Mouse (Mus musculus) adipocyte (in vitro differentiated cells): ENCODE data around the gene Ccdc28b.

Source experiments
- DNase-seq: peaks from one replicate; pipeline ENCODE4 v3.0.0-alpha.2; 2016; ENCODE audit warnings: low spot score

Gene Ccdc28b

DNA sequence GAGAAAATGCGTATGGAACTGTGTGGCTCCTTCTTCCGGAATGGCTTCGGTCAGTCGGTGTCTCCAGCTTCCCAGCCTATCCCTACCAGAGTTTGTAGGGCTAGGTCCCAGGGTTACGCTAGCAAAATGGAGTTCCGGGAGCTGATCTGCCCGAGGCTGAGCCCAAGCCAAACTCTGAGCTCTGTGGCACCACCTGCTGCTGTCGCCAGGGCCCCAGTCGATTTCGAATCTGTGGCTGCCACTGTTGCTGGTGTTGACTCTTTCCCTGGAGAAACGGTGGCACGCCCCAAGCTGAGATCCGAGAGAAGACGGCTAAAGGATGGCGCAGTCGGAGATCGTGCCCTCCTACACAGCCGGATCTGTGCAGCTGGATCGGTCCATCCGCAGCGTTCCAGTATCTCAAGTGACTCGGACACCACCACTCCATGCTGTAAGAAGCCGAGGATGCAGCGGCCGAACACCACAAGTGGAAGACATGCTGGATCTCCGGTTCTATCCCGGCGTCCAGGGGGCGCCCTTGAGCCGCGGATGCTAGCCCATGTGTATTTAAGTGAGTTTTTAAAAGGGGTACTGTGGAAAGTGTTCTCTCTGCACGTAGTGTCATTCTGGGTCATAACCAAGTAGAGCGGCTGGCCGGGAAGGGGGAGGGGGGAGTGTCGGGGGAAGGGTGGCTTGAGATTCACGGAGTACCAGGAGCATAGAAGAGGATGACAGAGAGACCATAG is 38.7 kb downstream of the Ccdc28b start:
- DNase-seq: peak; percentile 20

DNA sequence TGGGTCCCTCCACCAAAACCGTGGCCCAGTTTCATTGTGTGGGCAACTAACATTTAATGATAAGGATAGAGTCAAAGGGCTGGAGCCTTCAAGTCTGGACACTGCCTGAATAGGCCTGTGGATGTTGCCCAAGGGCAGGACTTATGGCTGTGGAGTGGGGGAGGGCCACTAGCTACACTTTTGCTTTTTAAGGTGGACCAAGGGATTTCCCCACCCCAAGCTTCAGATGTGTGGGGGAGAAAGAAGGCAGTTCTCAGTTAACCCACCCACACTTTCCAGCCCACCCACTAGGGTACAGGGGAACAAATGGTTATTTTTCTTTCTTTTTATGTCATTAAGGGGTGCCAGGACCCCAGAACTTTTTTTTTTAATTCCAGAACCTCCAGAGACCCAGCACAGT is 39.4 kb downstream of the Ccdc28b start:
- no peak for DNase-seq

DNA sequence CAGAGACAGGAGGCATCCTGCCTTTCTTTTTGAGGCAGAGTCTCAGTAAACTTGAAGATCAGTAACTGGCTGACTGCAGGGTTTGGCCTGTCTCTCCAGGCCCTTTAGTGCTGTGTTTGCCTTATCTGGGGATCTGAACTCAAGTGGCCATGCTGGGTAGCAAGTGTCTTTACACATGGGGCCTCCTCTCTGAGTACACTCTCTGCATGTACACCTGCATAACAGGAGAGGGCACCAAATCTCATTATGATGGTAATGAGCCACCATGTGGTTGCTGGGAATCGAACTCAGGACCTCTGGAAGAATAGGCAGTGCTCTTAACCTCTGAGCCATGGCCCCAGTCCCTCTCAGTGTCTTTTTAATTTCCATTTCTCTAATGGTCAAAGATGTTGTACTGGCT is 41.5 kb downstream of the Ccdc28b start:
- DNase-seq: no peak

DNA sequence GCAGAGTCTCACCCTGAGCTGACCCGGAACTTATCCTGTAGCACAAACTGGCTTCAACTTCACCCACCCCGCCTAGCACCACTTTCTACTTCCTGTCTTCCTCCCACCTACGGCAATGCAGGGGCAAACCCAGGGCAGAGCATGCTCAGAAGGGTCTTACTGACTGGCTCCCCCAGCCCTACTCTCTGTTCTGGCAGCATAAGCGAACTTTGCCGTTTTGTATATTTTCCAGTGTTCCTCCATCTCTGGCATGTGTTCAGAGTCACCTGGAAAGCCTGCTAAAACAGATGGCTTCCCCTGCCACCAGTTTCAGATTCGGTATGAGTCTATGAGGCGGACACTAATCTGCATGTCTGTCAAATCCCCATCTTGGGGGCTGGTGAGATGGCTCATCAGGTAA is 43.4 kb downstream of the Ccdc28b start:
- DNase-seq: no peak

DNA sequence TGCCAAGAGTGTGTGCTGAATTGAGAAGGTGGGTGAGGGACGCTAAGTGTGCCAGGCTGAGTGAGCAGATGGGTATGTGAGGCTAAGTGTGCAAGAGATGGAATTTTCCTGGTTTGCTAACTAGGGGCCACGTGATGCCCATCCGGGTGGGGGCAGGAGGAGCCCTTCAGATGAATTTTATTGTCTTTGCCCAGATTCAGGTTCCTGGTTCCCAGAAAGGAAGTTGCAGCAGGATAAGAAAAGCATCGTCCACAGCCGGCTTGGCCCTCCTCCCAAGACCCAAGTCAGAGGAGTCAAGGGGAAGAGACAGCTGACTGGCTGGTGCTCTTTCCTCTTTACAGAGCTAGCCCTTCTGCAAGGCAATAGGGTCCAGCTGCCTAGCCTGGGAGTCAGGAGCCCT is 45.3 kb downstream of the Ccdc28b start, which contains the start of gene Fam167b:
TSS of gene Fam167b (minus strand) at position 84 of the 400 bp plus-strand sequence.
- DNase-seq: no peak

DNA sequence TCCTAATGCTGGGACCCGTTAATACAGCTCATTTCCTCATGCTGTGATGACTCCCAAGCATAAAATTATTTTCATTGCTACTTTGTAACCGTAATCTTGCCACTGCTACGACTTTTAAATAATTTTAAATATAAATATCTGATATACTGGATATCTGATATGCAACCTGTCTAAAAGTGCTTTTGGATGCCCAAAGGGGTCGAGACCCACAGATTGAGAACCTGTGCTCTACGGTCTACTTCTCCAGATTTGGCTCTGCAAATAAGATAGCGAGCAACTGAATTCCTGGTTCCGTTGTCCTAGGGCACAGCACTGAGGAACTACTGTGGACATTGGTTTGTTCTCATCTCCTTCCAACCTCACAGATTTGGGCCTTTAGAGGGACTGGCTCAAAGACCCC is 46.1 kb downstream of the Ccdc28b start:
- DNase-seq: no peak

DNA sequence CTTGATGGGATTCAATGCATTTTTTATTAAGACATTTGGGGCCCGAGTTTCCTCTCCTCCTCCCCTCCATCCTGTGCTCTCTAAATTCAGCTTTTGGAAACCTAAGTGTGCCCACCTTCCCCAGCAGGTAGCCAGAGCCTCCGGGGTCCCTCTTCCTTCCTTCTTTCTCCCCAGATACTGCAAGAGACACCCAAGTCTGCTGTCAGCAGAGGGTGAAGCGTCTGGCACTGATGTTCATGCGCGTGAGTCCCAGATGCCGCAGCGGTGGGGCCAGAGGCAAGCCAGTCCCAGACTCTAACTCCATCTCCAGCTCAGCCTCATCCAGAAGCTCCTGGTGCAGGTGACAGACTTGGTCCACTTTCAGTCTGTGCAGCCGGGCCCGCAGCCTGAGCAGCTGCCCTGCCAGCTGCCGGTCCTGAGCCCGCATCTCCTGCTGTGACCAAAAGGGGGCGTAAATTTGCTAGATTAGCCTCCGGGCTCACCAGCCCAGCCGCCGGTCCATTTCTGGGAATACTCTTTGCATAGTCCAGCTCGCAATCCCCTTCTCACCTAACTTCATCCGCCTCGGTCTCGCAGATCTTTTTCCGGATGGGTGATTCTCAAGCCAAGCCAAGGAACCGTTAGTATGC is 46.8 kb downstream of the Ccdc28b start:
- DNase-seq: no peak

DNA sequence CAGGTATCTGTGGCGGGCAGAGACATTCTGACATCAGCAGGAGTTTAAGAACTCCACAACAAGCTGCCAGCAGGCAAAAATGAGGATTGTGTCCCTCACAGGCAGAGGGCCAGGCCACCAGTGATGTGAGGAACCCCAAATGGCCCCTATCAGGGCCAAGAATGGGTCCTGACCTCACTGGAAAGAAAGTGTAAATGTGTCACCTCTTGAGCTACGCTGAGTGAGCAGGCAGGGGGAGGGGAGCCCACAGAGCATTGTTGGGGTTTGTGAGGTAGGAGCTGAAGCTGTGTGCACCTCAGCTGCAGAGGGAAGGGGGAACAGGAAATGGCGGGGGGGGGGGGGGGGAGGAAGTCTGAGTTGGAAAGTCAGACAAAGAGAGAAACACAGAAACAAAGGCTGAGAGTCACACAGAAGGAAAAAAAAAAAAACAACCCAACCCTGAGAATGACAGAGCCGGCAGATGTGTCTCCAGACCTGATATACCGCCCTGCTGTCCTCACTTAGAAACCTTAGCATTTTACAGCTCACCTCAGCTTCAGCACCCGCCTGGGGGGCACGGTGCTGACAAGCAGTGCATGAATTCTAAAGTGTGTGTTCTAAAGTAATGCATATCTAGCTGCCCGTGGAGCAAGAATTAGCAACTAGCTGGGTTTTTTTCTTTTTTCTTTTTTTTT is 48.4 kb downstream of the Ccdc28b start:
- DNase-seq: no peak

DNA sequence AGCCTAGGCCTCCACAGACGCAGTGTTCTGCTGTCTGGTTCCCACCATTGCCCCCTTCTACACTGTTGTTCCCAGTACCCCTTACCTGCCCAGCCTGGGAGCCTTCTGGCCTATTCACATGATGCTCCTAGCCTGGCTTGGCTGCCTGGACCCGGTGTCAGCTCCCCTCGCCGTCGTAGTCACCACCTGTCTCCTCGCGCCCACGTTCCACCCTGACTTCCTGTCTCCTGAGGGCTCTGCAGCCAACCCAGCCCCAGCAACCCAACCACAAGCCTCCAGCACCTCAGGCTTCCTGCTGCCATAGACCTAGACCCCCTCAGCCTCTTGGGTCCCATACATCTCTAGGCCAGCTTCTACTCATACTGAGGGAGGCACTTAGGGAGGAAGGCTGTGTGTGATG is 50.3 kb downstream of the Ccdc28b start, which contains the start of gene Lck:
TSS of gene Lck (minus strand) at position 212 of the 400 bp plus-strand sequence.
- no peak for DNase-seq

DNA sequence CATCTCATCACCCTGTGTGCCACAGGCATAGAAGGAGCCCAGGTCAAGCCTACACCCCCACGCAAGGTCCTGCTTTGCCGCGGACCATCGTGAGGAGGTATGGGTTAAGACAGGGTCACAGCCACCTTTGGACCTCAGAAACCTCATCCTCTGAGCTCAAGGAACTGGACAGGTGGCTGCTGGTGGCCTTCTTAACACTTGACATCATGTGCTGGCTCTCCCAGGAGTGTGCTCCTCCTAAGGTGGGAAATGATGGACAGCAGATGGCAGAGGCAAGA is 50.7 kb downstream of the Ccdc28b start:
- DNase-seq: no peak

DNA sequence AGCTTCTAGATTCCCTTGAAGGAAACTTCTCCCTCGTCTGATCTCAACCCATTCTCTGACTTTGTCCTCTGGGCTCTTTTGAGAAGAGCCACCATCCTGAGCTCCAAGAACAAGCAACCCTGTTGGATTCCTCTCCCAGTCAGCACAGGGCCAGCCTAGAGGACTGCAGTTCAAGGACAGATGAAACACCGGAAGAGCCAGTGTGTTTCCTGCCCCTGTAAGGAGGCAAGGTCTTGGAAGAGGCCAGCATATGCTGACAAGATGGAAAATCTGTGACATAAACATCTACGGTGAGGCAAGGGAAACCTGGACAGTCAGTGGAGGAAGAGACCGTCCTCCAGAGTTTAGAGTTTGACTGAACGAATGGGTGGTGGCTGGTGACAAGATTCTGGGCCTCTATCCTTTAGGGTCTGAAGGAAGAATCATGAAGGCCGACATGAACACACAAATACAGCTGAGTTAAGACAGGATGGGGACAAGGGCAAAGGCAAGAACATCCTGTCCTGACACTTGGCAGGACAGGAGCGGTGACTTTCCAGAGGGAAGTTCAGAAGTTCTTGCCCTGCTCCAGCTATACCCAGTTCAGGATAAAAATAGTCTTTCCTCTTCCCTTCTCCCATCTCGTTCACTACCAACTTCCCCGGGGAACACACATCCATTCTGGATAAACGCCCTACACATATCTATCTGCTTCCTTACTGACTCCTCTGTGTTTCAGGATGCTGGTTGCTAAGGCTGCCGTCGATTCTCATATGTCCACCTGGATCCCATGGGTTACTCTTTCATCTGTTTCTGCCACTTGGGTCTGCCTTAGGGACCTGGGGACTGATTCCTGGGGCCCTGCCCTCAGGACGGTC is 51.3 kb downstream of the Ccdc28b start:
- DNase-seq: no peak

DNA sequence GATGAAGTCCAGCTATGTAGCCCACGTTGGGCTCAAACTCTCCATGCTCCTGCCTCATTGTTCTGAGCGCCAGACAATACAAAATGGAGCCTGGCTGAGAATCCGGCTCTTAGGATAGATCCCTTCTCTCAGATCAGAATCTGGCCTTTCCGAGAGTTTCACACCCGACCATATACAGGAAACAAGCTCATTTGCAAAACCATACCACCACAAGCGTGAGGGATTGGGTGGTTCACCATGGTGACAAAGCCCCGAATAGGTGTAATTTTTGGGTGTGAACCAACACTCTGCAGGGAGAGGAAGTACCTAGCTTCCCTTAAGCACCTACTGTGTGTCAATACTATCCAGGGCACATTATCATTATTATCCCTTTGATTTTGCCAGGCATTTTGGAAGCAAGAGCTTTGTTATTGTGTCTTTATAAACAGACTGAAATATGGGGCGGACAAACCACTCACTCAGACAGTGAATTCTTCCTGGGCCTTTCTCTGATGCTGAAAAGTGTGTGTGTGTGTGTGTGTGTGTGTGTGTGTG is 52.1 kb downstream of the Ccdc28b start:
- no peak for DNase-seq

DNA sequence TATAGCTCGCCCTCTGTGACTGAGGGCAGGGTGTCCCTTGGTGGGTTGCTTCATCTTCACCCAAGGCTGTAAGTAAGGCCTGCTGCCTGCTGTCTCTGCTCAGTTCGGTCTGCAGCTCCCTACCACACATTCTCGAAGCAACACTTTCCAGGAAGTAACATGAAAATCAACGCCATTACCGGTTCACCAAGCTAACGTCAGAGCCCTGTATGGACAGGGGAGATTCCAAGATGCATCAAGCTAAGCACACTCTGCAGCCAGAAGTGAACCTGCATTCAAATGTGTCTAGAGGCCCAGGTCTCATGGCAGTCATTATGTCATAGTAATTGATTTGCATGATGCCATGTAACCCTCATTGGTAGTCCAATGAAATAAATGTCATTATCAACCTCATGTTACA is 53.7 kb downstream of the Ccdc28b start:
- DNase-seq: no peak
